Mouse (Mus musculus): Measurements from ENCODE around the gene Gm10337.

Gm10337 gene

GRCm38 (mm10) chr15:102517631-102517975 lies 14.1 kb downstream of the Gm10337 start:
- DNase-seq (ENCODE audit: low spot score): no peak

GRCm38 (mm10) chr15:102517976-102518858 lies 14.7 kb downstream of the Gm10337 start, which contains the start of gene Tarbp2:
TSS of gene Tarbp2 (plus strand) at chr15:102518192.
- DNase-seq (ENCODE audit: low spot score): peak; percentile 100

GRCm38 (mm10) chr15:102518859-102519201 lies 15.3 kb downstream of the Gm10337 start:
- no peak for DNase-seq (ENCODE audit: low spot score)

GRCm38 (mm10) chr15:102519211-102520141 lies 16.0 kb downstream of the Gm10337 start:
- no peak for DNase-seq (ENCODE audit: low spot score)

- DNase-seq (ENCODE audit: low spot score): no peak
Observed at GRCm38 (mm10) chr15:102520416-102520815, 16.9 kb downstream of the Gm10337 start.

GRCm38 (mm10) chr15:102521480-102521879 lies 18.0 kb downstream of the Gm10337 start:
- DNase-seq (ENCODE audit: low spot score): no peak

GRCm38 (mm10) chr15:102524892-102525485 lies 21.5 kb downstream of the Gm10337 start, which contains the start of gene Npff:
TSS of gene Npff (minus strand) at chr15:102524942.
- peak; percentile 87 for DNase-seq (ENCODE audit: low spot score)

GRCm38 (mm10) chr15:102526111-102527002 lies 22.8 kb downstream of the Gm10337 start:
- DNase-seq (ENCODE audit: low spot score): no peak

GRCm38 (mm10) chr15:102527936-102528335 lies 24.4 kb downstream of the Gm10337 start:
- DNase-seq (ENCODE audit: low spot score): no peak

- no peak for DNase-seq (ENCODE audit: low spot score)
Observed at GRCm38 (mm10) chr15:102528396-102528795, 24.9 kb downstream of the Gm10337 start.

- DNase-seq (ENCODE audit: low spot score): no peak
Observed at GRCm38 (mm10) chr15:102530566-102530965, 27.0 kb downstream of the Gm10337 start.

GRCm38 (mm10) chr15:102531586-102531985 lies 28.1 kb downstream of the Gm10337 start:
- DNase-seq (ENCODE audit: low spot score): no peak

GRCm38 (mm10) chr15:102532106-102532900 lies 28.8 kb downstream of the Gm10337 start:
- DNase-seq (ENCODE audit: low spot score): no peak

- no peak for DNase-seq (ENCODE audit: low spot score)
Observed at GRCm38 (mm10) chr15:102533926-102534325, 30.4 kb downstream of the Gm10337 start.

GRCm38 (mm10) chr15:102544801-102545200 lies 41.3 kb downstream of the Gm10337 start:
- no peak for DNase-seq (ENCODE audit: low spot score)

GRCm38 (mm10) chr15:102546246-102546645 lies 42.7 kb downstream of the Gm10337 start:
- DNase-seq (ENCODE audit: low spot score): no peak

GRCm38 (mm10) chr15:102546677-102547427 lies 43.3 kb downstream of the Gm10337 start:
- DNase-seq (ENCODE audit: low spot score): peak; percentile 86

GRCm38 (mm10) chr15:102547478-102547877 lies 44.0 kb downstream of the Gm10337 start:
- DNase-seq (ENCODE audit: low spot score): peak; percentile 61

- no peak for DNase-seq (ENCODE audit: low spot score)
Observed at GRCm38 (mm10) chr15:102552599-102552998, 49.1 kb downstream of the Gm10337 start.

All from adipocyte (in vitro differentiated cells).